Comparison of ENCODE assay signal across 8 mouse cellular contexts in genomic region chr4:149780565-149781356, GRCm38 (mm10). TPM values are rescaled to one million over a fixed set of nuclear protein-coding genes. Genes with fewer than 3 reads are reported as not detected.
DNase-seq lines count a peak whose midpoint lies in the region; ATAC-seq and TF ChIP-seq lines count a peak whose summit lies in the region.

No protein-coding gene starts in this region.

- no peak for TF ChIP-seq CTCF in CH12.LX (conservative IDR thresholded peaks at IDR 0.05 in 1 of 2, IDR thresholded peaks at IDR 0.05 in 1 of 2; ENCODE audit: low read depth in 2 of 2, low read length in 2 of 2)

- WGBS in heart, embryonic 12.5 days: 57% methylated on average over 13 of the region's 13 CpGs
- 90% methylated on average over 13 of the region's 13 CpGs for WGBS in forebrain, embryonic 11.5 days

- peaks cover 4% of the 10 kb centered on the region; the same call in 1 of the 2 replicates for H3K27me3 ChIP-seq in heart, embryonic 12.5 days (replicated peaks)
- H3K27me3 ChIP-seq in CH12.LX (replicated peaks): no peaks in the 10 kb centered on the region
- peaks cover 9% of the 10 kb centered on the region for H3K27me3 ChIP-seq in forebrain, embryonic 11.5 days (ENCODE audit: control insufficient read depth, insufficient read depth, low read length)

- no peaks in the 10 kb centered on the region; the same call in 1 of the 2 replicates for H3K9me3 ChIP-seq in heart, embryonic 12.5 days (replicated peaks)
- H3K9me3 ChIP-seq in CH12.LX (replicated peaks; ENCODE audit: low read length): no peaks in the 10 kb centered on the region
- no peaks in the 10 kb centered on the region for H3K9me3 ChIP-seq in forebrain, embryonic 11.5 days (ENCODE audit: control insufficient read depth, low read length)

- H3K27ac ChIP-seq in heart, embryonic 12.5 days (ENCODE audit: poor library complexity, severe bottlenecking): no peak overlapping the region
- H3K27ac ChIP-seq in CH12.LX (ENCODE audit: insufficient read depth, low read depth): peak overlapping the region; percentile 74
- H3K27ac ChIP-seq in forebrain, embryonic 11.5 days (ENCODE audit: low read depth, low read length): no peak overlapping the region

- peak; percentile 81 for TF ChIP-seq EP300 in CH12.LX (IDR thresholded peaks at IDR 0.05; ENCODE audit: low read length)

- intact Hi-C loops in gastrocnemius, postnatal 36 days (cut with DNase I): no loop called here

- in situ Hi-C loops in CH12.LX (cut with MboI; ENCODE audit: low pct_ligation_motif_present, low pct_unique_long_range_greater_than_20kb, low sequenced_read_pairs): no loop called here

- no peak overlapping the region for H3K9ac ChIP-seq in heart, embryonic 12.5 days
- peak overlapping the region; percentile 52; the same call in 1 of the 2 replicates for H3K9ac ChIP-seq in CH12.LX (ENCODE audit: insufficient read depth, low read depth)
- H3K9ac ChIP-seq in forebrain, embryonic 11.5 days (ENCODE audit: low read length): no peak overlapping the region

- TF ChIP-seq POLR2A in CH12.LX (IDR thresholded peaks at IDR 0.05; ENCODE audit: low read depth, low read length): peak; percentile 52

- H3K79me2 ChIP-seq in CH12.LX (replicated peaks; ENCODE audit: control insufficient read depth, extremely low read depth, insufficient read depth, poor library complexity, severe bottlenecking): no peaks in the 10 kb centered on the region

- H3K4me2 ChIP-seq in heart, embryonic 12.5 days: no peak overlapping the region
- peak overlapping the region; percentile 69 for H3K4me2 ChIP-seq in CH12.LX (ENCODE audit: insufficient read depth, low read depth, poor library complexity, severe bottlenecking)
- H3K4me2 ChIP-seq in forebrain, embryonic 11.5 days (ENCODE audit: low read depth, low read length, severe bottlenecking): no peak overlapping the region

- H3K36me3 ChIP-seq in heart, embryonic 12.5 days: no peaks in the 10 kb centered on the region
- H3K36me3 ChIP-seq in CH12.LX (replicated peaks in 1 of 2; ENCODE audit: control insufficient read depth in 1 of 2, insufficient read depth in 1 of 2, low read length in 1 of 2): peaks cover 0 to 6% of the 10 kb centered on the region in 2 experiments
- H3K36me3 ChIP-seq in forebrain, embryonic 11.5 days (ENCODE audit: control insufficient read depth, insufficient read depth, low read length): no peaks in the 10 kb centered on the region

- ATAC-seq in heart, embryonic 12.5 days (ENCODE audit: insufficient number of reproducible peaks, low FRiP score): no peak
- ATAC-seq in megakaryocyte-erythroid progenitor cell, adult 5-6 weeks (replicated peaks; ENCODE audit: low FRiP score, low TSS enrichment, poor library complexity, severe bottlenecking): peak; percentile 63
- ATAC-seq in forebrain, embryonic 11.5 days (replicated peaks; ENCODE audit: low FRiP score): no peak

- H3K4me1 ChIP-seq in heart, embryonic 12.5 days (replicated peaks): peaks cover 9% of the 10 kb centered on the region; the same call in 1 of the 2 replicates
- H3K4me1 ChIP-seq in CH12.LX (ENCODE audit: control insufficient read depth in 1 of 2, insufficient read depth in 2 of 2): peaks cover 22 to 29% of the 10 kb centered on the region in 2 experiments
- no peaks in the 10 kb centered on the region for H3K4me1 ChIP-seq in forebrain, embryonic 11.5 days (replicated peaks; ENCODE audit: control insufficient read depth, insufficient read depth, low read length)

- peak; percentile 65 to 74 for DNase-seq in heart, adult 9 months (ENCODE audit: low spot score in 2 of 2)
- DNase-seq in CH12.LX (ENCODE audit: extremely low read depth): peak; percentile 96
- DNase-seq in fat pad, adult 2 months (ENCODE audit: extremely low read depth, low read depth, low spot score): peak; percentile 94
- no peak for DNase-seq in right cerebral cortex, postnatal 10 days (ENCODE audit: low spot score in 2 of 2)
- no peak for DNase-seq in gastrocnemius, postnatal 36 days
- DNase-seq in forebrain, embryonic 11.5 days (ENCODE audit: low spot score): no peak

- TF ChIP-seq RAD21 in CH12.LX (IDR thresholded peaks at IDR 0.05; ENCODE audit: low read depth, low read length): no peak

- H3K4me3 ChIP-seq in heart, embryonic 12.5 days: no peak overlapping the region
- peak overlapping the region; percentile 14 to 57 (median 48) for H3K4me3 ChIP-seq in CH12.LX (replicated peaks in 1 of 3; ENCODE audit: low read depth in 2 of 3, low read length in 2 of 3, poor library complexity in 1 of 3)
- H3K4me3 ChIP-seq in forebrain, embryonic 11.5 days (ENCODE audit: low read depth, low read length): no peak overlapping the region

- dilution Hi-C loops in CH12.LX (cut with MboI; ENCODE audit: extremely low pct_ligation_motif_present, extremely low pct_unique_long_range_greater_than_20kb, low sequenced_read_pairs): loop anchor here (25.0 kb wide), 1 partner anchor 182 kb away; the partner anchor contains the start of gene Spsb1

TF ChIP-seq in CH12.LX, 34 proteins besides CTCF, POLR2A, EP300 and RAD21:
- TF ChIP-seq UBTF (IDR thresholded peaks at IDR 0.05; ENCODE audit: low read depth, low read length): no peak
- peak; percentile 98 for TF ChIP-seq ETS1 (conservative IDR thresholded peaks at IDR 0.05; ENCODE audit: low read depth, low read length)
- TF ChIP-seq TBP (conservative IDR thresholded peaks at IDR 0.05; ENCODE audit: low read depth, low read length): peak; percentile 63
- TF ChIP-seq MAFK (IDR thresholded peaks at IDR 0.05; ENCODE audit: insufficient replicate concordance, low read length): peak; percentile 99
- peak; percentile 54; the same call in 1 of the 2 replicates for TF ChIP-seq NELFE (IDR thresholded peaks at IDR 0.05; ENCODE audit: low read depth, low read length)
- TF ChIP-seq KAT2A (IDR thresholded peaks at IDR 0.05; ENCODE audit: insufficient replicate concordance, low read length): 0 out of 2 replicates have a peak, but pooled peaks have one; percentile 63
- peak; percentile 83 for TF ChIP-seq SIN3A (IDR thresholded peaks at IDR 0.05; ENCODE audit: low read length)
- peak; percentile 67; the same call in 1 of the 2 replicates for TF ChIP-seq ZMIZ1 (IDR thresholded peaks at IDR 0.05; ENCODE audit: low read depth, low read length)
- no peak for TF ChIP-seq USF2 (conservative IDR thresholded peaks at IDR 0.05; ENCODE audit: low read depth, low read length)
- TF ChIP-seq POLR2AphosphoS2 (IDR thresholded peaks at IDR 0.05; ENCODE audit: low read depth, low read length): no peak
- peak; percentile 69 for TF ChIP-seq CHD2 (IDR thresholded peaks at IDR 0.05; ENCODE audit: low read length)
- peak; percentile 74 for TF ChIP-seq JUN (IDR thresholded peaks at IDR 0.05; ENCODE audit: insufficient read depth, low read depth, low read length)
- peak; percentile 64 for TF ChIP-seq IRF4 (IDR thresholded peaks at IDR 0.05; ENCODE audit: low read depth, low read length)
- TF ChIP-seq MYC (IDR thresholded peaks at IDR 0.05; ENCODE audit: low read depth, low read length): peak; percentile 68; the same call in 1 of the 2 replicates
- TF ChIP-seq MXI1 (IDR thresholded peaks at IDR 0.05; ENCODE audit: low read depth, low read length): peak; percentile 70
- TF ChIP-seq ZC3H11A (IDR thresholded peaks at IDR 0.05; ENCODE audit: low read depth, low read length): no peak
- no peak for TF ChIP-seq CHD1 (IDR thresholded peaks at IDR 0.05; ENCODE audit: low read depth, low read length)
- peak; percentile 86 for TF ChIP-seq NRF1 (IDR thresholded peaks at IDR 0.05; ENCODE audit: low read depth, low read length)
- peak; percentile 74; the same call in 1 of the 2 replicates for TF ChIP-seq MAX (IDR thresholded peaks at IDR 0.05; ENCODE audit: low read length)
- TF ChIP-seq BHLHE40 (IDR thresholded peaks at IDR 0.05; ENCODE audit: low read depth, low read length): peak; percentile 49
- peak; percentile 60; the same call in 1 of the 2 replicates for TF ChIP-seq ELF1 (IDR thresholded peaks at IDR 0.05; ENCODE audit: low read depth, low read length)
- peak; percentile 21; the same call in 1 of the 2 replicates for TF ChIP-seq ZNF384 (IDR thresholded peaks at IDR 0.05; ENCODE audit: low read depth, low read length)
- peak; percentile 68 for TF ChIP-seq GABPA (IDR thresholded peaks at IDR 0.05; ENCODE audit: insufficient replicate concordance, low read depth, low read length)
- TF ChIP-seq JUND (conservative IDR thresholded peaks at IDR 0.05; ENCODE audit: low read depth, low read length): peak; percentile 83; the same call in 1 of the 2 replicates
- TF ChIP-seq MEF2A (IDR thresholded peaks at IDR 0.05; ENCODE audit: borderline replicate concordance, low read depth, low read length): peak; percentile 76; the same call in 1 of the 2 replicates
- TF ChIP-seq RCOR1 (conservative IDR thresholded peaks at IDR 0.05; ENCODE audit: low read depth, low read length): no peak
- TF ChIP-seq HCFC1 (IDR thresholded peaks at IDR 0.05; ENCODE audit: low read depth, low read length): peak; percentile 64
- TF ChIP-seq TCF12 (IDR thresholded peaks at IDR 0.05; ENCODE audit: low read depth, low read length): peak; percentile 67

RNA-seq across cellular contexts. Expression of gene Slc25a33, which starts 6.7 kb away (rescaled TPM):
- 7.3 and 7.5 TPM in 2 replicates for polyA plus RNA-seq in heart, embryonic 12.5 days (2016; fragmentation: Nextera tagmentation; extraction: Ambion mirVana)
- total RNA-seq in CH12.LX (2012; rRNA removed) (24.4 and 25.3 TPM in 2 replicates), CH12.LX (2014; rRNA removed) (32.3 and 35.5 TPM in 2 replicates)
- 32.4 and 33.3 TPM in 2 replicates for polyA plus RNA-seq in CH12.LX (2012; ENCODE audit: insufficient read length, low read depth)
- total RNA-seq in megakaryocyte-erythroid progenitor cell, adult 5-6 weeks (2014; fragmentation: Nextera tagmentation): 8.1 and 9.5 TPM in 2 replicates
- 9.3 and 16.3 TPM in 2 replicates for total RNA-seq in megakaryocyte-erythroid progenitor cell, adult 5-6 weeks (2017)
- 10 to 100 TPM; 10.8 to 12.5 TPM for total RNA-seq in gastrocnemius, postnatal 36 days (2021)
- polyA plus RNA-seq in forebrain, embryonic 11.5 days (2014; fragmentation: Nextera tagmentation; extraction: Ambion mirVana): 12.0 and 12.2 TPM in 2 replicates

RNA-seq across cellular contexts. Expression of gene Tmem201, which starts 42.9 kb away (rescaled TPM):
- polyA plus RNA-seq in heart, embryonic 12.5 days (2016; fragmentation: Nextera tagmentation; extraction: Ambion mirVana): 51.1 and 52.8 TPM in 2 replicates
- total RNA-seq in CH12.LX (2012; rRNA removed) (16.2 and 18.0 TPM in 2 replicates), CH12.LX (2014; rRNA removed) (6.4 and 6.5 TPM in 2 replicates)
- polyA plus RNA-seq in CH12.LX (2012; ENCODE audit: insufficient read length, low read depth): 23.7 and 29.2 TPM in 2 replicates
- 22.9 and 24.1 TPM in 2 replicates for total RNA-seq in megakaryocyte-erythroid progenitor cell, adult 5-6 weeks (2014; fragmentation: Nextera tagmentation)
- 6.4 and 8.1 TPM in 2 replicates for total RNA-seq in megakaryocyte-erythroid progenitor cell, adult 5-6 weeks (2017)
- 10 to 100 TPM; 33.1 to 40.5 TPM for total RNA-seq in gastrocnemius, postnatal 36 days (2021)
- 25.1 and 26.3 TPM in 2 replicates for polyA plus RNA-seq in forebrain, embryonic 11.5 days (2014; fragmentation: Nextera tagmentation; extraction: Ambion mirVana)

Comparison
In these comparisons a context has a peak if more than half of its experiments do, and no peak if none do; other contexts are left out.
1. DNase-seq: peak in heart, adult 9 months (2 of 2), CH12.LX (single experiment) and fat pad, adult 2 months (single experiment); none in right cerebral cortex, postnatal 10 days (0 of 2), gastrocnemius, postnatal 36 days (0 of 2) and forebrain, embryonic 11.5 days (single experiment).
2. H3K4me3 ChIP-seq: peak in CH12.LX (3 of 3); none in heart, embryonic 12.5 days (single experiment) and forebrain, embryonic 11.5 days (single experiment).